Mouse (Mus musculus): ENCODE results near the gene Tatdn3. TPM values are rescaled to one million over a fixed set of nuclear protein-coding genes. Genes with fewer than 3 reads are reported as not detected.

The Tatdn3 gene
- polyA plus RNA-seq, 1 experiment, result 23.8 TPM

DNA sequence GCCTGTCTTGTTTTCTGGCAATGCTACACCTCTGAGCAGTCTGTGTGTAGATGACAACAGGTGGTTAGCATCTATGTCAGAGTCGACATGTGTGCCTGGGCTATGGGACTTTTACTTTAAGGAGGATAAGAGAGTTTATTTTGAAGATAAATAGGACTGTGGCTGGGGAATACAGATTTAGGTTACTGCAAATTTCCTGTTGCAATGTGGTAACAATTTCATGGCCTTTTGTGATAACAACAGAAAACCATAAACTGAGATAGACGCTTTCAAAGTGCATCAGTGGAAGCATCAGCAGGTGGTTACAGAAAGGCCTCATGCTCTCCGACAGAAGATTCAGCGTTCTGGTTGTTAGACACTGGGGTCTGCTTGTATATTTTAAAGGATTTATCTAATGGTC is 10.8 kb upstream of the Tatdn3 start:
- no peak for TF ChIP-seq CTCF (IDR thresholded peaks at IDR 0.05; ENCODE audit: borderline replicate concordance, extremely low read depth, insufficient read depth, insufficient read length)
- TF ChIP-seq POLR2A (IDR thresholded peaks at IDR 0.05; ENCODE audit: borderline replicate concordance, extremely low read depth, insufficient read depth, insufficient read length, poor library complexity, severe bottlenecking), result no peak

DNA sequence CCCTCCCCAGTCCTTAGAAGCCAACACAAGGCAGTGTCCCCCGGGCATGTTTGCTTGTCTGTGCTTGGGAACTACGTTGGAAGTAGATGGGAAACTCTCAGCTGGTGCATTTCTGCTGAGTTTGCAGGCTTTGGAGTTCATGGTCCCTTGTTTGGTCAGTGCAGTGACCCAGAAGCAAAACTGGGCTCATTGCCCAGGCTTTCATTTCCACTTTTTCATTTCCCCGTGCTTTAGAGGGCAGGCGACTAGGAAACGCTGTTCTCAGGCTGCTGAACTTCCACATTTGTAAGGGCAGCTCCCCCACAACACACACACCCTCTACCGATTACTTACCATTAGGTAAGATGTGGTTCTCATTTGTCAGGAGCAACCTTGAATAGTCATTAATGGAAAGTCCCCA is 10.3 kb upstream of the Tatdn3 start:
- peak; percentile 31 for DNase-seq (ENCODE audit: low read depth)
- no peak for TF ChIP-seq CTCF (IDR thresholded peaks at IDR 0.05; ENCODE audit: borderline replicate concordance, extremely low read depth, insufficient read depth, insufficient read length)
- TF ChIP-seq POLR2A (IDR thresholded peaks at IDR 0.05; ENCODE audit: borderline replicate concordance, extremely low read depth, insufficient read depth, insufficient read length, poor library complexity, severe bottlenecking), result no peak

More for the DNA sequence above, 10.8 kb upstream of the Tatdn3 start:
- no peak for DNase-seq (ENCODE audit: low read depth)

DNA sequence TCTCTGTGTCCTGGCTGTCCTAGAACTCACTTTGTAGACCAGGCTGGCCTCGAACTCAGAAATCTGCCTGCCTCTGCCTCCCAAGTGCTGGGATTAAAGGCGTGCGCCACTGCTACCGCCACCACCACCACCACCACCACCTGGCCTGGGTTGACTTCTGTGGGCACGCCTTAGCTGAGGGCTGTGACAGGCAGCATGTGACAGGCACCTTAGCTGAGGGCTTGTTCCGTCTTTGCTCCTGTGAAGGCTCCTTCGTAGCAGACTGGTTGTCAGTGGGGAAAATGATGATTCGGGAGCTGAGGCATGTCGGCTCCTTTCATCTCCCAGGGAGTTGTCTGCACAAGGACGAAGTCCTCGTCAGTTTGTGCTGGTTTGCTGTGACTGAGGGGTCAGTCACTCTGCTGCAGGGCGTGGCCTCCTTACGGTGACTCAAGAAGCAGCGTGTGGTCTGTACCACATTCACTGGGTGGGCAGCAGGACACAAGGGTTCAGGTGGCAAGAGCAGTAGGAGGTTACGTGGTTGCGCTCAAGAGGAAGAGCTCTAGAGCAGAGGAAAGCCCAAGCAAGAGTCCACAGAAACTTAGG is 9.7 kb upstream of the Tatdn3 start:
- TF ChIP-seq POLR2A (IDR thresholded peaks at IDR 0.05; ENCODE audit: borderline replicate concordance, extremely low read depth, insufficient read depth, insufficient read length, poor library complexity, severe bottlenecking) (no peak), CTCF (IDR thresholded peaks at IDR 0.05; ENCODE audit: borderline replicate concordance, extremely low read depth, insufficient read depth, insufficient read length) (no peak)
- no peak for DNase-seq (ENCODE audit: low read depth)

DNA sequence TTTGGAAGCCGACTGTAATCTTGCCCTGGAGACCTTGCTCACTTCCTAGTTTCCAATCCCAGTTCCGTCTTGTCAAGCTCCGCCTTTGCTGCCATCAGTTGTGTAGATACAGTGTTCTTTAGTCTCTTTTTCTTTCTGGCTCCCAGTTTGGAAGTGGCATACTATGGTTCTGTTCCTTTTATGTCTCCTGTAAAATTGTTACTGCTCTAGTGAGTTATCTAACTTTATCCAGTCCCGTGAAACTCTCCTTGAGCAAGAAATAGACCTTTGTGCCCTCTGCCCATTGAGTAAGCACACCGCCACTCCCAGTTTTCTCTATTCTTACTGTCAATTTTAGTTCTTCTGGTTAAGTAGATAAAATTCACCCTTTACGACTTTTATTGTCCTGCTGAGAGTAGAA is 8.9 kb upstream of the Tatdn3 start:
- DNase-seq (ENCODE audit: low read depth), result no peak
- TF ChIP-seq CTCF (IDR thresholded peaks at IDR 0.05; ENCODE audit: borderline replicate concordance, extremely low read depth, insufficient read depth, insufficient read length) (no peak), POLR2A (IDR thresholded peaks at IDR 0.05; ENCODE audit: borderline replicate concordance, extremely low read depth, insufficient read depth, insufficient read length, poor library complexity, severe bottlenecking) (no peak)

DNA sequence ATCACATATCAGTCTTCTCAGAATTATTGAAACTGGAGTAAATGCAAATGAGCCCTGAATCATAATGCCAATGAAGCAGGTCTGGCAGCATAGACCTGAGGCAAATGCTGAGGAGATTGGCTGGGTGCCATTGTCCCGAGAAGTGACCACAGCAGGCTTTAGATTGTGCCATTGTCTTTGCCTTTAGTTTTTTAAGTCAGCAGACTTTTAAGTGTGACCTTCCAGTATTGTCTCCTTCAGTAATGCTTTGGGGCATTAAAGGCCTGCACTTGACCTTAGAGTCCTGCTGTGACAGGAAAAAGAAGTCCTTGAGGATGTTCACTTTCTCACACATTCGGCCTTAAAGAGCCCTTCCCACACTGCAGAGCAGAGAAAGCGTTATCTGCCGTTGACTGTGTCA is 7.5 kb upstream of the Tatdn3 start:
- TF ChIP-seq CTCF (IDR thresholded peaks at IDR 0.05; ENCODE audit: borderline replicate concordance, extremely low read depth, insufficient read depth, insufficient read length) (no peak), POLR2A (IDR thresholded peaks at IDR 0.05; ENCODE audit: borderline replicate concordance, extremely low read depth, insufficient read depth, insufficient read length, poor library complexity, severe bottlenecking) (no peak)
- no peak for DNase-seq (ENCODE audit: low read depth)

DNA sequence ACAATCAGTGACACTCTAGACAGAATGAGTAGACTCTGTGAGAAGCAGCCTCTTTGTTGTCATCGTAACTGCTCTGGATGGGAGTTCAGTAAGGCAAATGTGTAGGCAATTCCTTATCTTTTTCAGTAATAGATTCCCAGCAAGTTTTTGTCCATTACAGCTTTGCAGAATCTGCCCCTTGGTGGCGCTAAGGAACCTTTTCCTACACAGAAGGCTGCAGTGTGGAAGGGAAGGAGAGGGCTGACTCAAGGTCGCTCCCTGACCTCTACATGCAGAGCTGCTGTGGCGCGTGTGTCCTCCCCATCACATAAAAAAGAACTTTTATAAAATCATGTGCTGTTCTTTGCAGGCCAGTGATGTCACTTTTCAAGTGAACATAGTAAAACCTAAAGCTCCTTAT is 5.6 kb upstream of the Tatdn3 start:
- TF ChIP-seq POLR2A (IDR thresholded peaks at IDR 0.05; ENCODE audit: borderline replicate concordance, extremely low read depth, insufficient read depth, insufficient read length, poor library complexity, severe bottlenecking) (no peak), CTCF (IDR thresholded peaks at IDR 0.05; ENCODE audit: borderline replicate concordance, extremely low read depth, insufficient read depth, insufficient read length) (peak; percentile 20; the same call in 1 of the 2 replicates)
- no peak for DNase-seq (ENCODE audit: low read depth)

DNA sequence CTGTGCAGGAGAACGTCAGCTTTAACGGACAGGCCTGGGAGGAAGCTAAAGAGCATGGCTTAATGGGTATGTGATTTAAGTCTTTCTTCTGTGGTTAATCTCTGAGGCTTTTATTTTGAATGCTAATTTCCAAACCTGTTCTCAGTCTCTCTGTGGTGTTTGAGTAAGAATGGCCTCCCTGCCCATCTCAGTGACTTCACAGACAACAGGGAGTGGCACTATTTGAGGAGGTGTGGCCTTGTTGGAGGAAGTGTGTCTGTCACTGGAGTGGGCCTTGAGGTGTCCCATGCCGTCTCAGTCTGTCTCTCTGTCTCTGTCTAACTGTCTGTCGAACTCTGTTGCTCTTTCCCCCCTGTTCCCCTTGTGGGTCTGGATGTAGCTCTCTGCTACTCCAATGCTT is 2.5 kb upstream of the Tatdn3 start:
- TF ChIP-seq CTCF (IDR thresholded peaks at IDR 0.05; ENCODE audit: borderline replicate concordance, extremely low read depth, insufficient read depth, insufficient read length) (no peak), POLR2A (IDR thresholded peaks at IDR 0.05; ENCODE audit: borderline replicate concordance, extremely low read depth, insufficient read depth, insufficient read length, poor library complexity, severe bottlenecking) (no peak)
- DNase-seq (ENCODE audit: low read depth), result no peak

DNA sequence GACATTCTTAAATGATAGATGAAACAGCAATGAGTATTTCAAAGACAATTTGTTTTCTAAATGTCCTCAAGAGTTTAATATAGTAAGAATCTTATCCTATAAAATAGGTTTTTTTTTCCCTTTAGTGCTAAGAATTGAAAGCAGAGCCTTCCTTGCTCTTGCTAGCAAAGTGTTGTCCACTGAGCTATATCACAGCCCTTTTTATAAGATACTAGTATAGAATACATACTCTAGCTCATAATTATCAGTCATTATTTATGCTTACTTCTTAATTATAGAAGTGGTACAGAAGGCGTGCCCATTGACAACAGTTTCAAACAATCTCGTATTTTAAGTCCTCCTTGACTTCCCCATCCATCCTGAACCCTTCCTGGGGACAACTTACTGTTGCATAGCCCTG is 1.8 kb upstream of the Tatdn3 start:
- DNase-seq (ENCODE audit: low read depth), result no peak
- TF ChIP-seq POLR2A (IDR thresholded peaks at IDR 0.05; ENCODE audit: borderline replicate concordance, extremely low read depth, insufficient read depth, insufficient read length, poor library complexity, severe bottlenecking) (no peak), CTCF (IDR thresholded peaks at IDR 0.05; ENCODE audit: borderline replicate concordance, extremely low read depth, insufficient read depth, insufficient read length) (no peak)

DNA sequence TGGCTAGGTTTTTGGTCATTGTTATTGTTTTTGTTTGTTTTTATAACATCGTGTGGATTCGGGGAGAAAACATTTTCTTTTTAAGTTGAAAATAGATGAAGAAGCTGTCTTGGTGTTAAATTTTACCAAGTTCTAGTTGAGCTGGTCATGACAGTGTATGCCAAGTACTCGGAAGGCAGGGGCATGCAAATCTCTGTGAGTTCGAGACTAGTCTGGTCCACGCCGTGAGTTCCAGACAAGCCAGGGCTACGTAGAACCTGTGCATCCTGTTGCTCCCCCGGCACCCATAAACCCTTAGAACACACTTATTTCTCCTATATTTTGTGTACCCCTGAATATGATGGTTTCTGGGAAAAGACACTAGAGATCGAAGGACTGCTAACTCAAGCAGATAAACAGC is 968 bp upstream of the Tatdn3 start:
- no peak for TF ChIP-seq CTCF (IDR thresholded peaks at IDR 0.05; ENCODE audit: borderline replicate concordance, extremely low read depth, insufficient read depth, insufficient read length)
- no peak for TF ChIP-seq POLR2A (IDR thresholded peaks at IDR 0.05; ENCODE audit: borderline replicate concordance, extremely low read depth, insufficient read depth, insufficient read length, poor library complexity, severe bottlenecking)

DNA sequence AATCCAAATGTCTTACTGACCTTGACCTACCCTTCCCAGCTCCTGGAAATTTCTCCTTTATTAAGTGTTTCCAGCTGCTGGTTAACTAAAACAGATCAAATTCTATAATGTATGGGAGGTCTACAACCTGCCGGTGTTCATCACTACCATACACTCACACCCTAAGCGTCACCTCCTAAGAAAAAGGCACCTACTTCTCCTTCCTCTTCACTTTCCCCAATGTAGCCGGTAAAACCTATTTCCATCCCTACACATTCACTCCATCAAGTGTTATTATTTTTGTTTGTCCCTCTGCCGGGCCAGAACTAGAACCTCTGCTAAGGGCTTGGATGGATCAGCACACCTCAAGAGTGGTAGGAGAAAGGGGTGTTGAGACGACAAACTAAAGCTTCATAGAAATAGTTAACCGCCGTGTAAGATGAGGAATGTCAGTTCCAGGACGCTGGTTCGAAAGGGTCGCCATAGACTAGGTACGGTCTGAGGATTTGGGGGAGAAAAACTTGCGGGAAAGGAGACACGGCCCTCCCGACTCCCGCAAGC is 421 bp downstream of the Tatdn3 start:
- TF ChIP-seq CTCF (IDR thresholded peaks at IDR 0.05; ENCODE audit: borderline replicate concordance, extremely low read depth, insufficient read depth, insufficient read length) (no peak), POLR2A (IDR thresholded peaks at IDR 0.05; ENCODE audit: borderline replicate concordance, extremely low read depth, insufficient read depth, insufficient read length, poor library complexity, severe bottlenecking) (no peak)
- no peak for DNase-seq (ENCODE audit: low read depth)

More for the DNA sequence above, 968 bp upstream of the Tatdn3 start:
- DNase-seq (ENCODE audit: low read depth), result no peak

DNA sequence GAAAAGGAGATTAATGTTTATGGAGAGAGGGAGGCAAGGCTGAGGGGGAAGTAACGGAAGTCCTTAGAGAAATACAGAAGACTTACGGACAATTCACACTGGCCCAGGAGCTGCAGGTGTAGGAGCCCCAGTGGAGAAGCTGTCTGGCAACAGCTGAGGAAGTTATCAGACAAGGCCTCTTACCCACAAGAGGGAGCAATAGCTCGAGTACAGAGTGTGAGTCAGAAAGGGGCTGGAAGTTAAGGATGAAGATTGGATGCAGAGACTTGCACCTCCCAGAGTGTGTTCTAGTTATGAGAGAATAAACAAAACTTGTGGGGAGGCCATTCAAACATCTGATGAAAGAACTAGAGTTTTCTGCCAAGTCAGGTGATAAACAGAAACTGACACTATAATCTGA is 5.3 kb downstream of the Tatdn3 start:
- no peak for DNase-seq (ENCODE audit: low read depth)
- TF ChIP-seq CTCF (IDR thresholded peaks at IDR 0.05; ENCODE audit: borderline replicate concordance, extremely low read depth, insufficient read depth, insufficient read length) (no peak), POLR2A (IDR thresholded peaks at IDR 0.05; ENCODE audit: borderline replicate concordance, extremely low read depth, insufficient read depth, insufficient read length, poor library complexity, severe bottlenecking) (no peak)

DNA sequence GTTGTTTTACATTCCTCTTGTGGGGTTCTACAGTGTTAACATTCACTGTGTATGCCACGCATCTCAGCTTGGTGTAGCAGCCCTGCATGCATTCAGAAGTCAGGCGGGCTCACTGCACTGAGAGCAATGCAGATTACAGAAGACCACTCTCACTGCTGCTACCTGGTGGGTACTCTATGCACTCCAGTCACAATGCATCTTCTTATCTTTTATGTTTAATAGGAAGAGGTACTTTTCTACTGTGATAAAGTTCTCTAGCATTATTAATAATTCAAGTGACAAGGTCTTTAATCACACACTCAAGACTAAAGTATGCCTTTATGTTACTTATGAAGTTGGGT is 7.2 kb downstream of the Tatdn3 start:
- TF ChIP-seq POLR2A (IDR thresholded peaks at IDR 0.05; ENCODE audit: borderline replicate concordance, extremely low read depth, insufficient read depth, insufficient read length, poor library complexity, severe bottlenecking), result no peak
- TF ChIP-seq CTCF (IDR thresholded peaks at IDR 0.05; ENCODE audit: borderline replicate concordance, extremely low read depth, insufficient read depth, insufficient read length), result no peak
- DNase-seq (ENCODE audit: low read depth), result no peak

All from brain, embryonic 14.5 days (tissue).